Mouse (Mus musculus) thymus, postnatal 36 days (tissue): ENCODE results near the gene Akap6.
A peak's percentile ranks its signal among the peaks of the same experiment; 100 is the strongest.
"Not testable (repeated sequence)": the region's sequence is repeated elsewhere in the genome, so short reads cannot be mapped to it uniquely, and the experiment has no call there.

ENCODE experiments used
- DNase-seq, 2 experiments: peaks; one replicate each; pipeline ENCODE4 v3.0.0; 2022; ENCODE audit warnings: mixed read lengths in 2 of 2

Gene Akap6

DNA sequence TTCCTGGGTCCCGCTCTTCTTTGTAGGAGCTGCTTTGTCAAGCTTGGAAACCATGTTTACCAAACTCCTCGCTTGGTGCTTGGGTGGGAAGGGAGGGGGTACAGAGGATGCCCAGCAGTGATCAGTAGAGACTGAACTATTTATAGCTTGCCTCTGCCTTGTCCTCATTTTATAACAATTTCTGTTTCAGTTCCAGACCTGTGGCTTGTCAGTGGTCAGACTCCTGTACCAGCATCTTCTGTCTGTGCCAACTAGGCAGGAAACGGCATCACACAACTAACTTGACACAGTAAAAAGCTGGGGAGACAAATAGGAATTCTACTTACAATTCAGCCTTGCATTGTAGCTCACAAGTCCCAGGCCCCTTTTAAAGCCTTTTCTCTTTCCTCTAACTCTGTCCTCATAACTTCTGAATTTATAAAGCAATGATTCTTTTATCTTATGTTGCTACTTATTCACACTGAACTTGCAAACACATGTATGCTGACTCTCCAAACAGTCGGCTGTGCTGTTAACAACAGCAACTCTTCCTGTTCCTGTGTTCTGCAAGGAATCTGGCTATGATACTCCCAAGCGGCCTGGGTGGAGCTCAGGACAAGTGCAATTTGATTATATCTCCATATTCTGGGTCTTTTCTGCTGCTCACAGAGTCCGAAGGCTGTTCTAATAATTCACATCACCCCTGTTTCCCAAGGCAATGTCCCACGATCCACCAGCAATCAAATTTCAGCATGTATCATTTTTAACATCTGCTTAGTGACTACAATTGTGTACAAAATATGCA, 12.9 kb downstream of the Akap6 start:
- DNase-seq = no peak

DNA sequence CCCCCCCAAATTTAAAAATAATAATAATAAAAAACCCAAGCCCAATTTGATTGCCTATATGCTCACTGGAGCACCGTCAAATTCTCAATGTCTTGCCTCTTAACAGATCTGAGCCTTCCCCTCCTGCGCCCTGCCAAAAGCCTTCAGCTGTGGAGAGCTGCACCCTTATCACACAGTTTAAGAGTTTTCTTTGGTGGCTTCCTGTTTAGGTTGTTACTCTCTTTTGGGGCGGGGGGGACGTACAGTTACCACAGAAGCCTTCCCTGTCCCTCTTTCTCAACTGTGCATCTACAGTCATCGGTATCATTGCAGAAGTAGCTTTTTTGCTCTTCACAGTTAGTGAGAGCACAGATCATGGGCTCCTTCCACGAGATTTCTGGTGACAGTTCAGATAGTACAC, 19.2 kb downstream of the Akap6 start:
- DNase-seq = peak in 1 of 2 experiments; percentile 16

DNA sequence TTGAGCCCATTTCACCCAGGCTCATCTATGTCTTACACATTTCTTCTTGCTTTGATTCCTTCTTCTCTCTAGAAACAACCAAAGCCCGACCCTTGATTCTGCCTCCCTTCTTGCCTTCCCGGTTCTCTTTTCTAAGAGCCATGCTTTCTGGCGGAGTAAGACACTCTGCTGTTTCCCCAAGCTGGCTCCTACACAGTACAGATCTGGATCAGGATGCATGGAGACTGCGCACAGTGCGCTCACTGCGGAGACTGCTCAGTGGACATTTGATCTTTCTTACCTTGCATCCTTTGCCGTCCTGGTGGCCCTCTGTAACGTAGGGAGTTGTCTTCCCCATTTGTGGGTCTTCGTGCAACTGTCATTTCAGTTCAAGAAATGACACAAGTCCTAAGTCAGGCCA, 20.0 kb downstream of the Akap6 start:
- no peak for DNase-seq

DNA sequence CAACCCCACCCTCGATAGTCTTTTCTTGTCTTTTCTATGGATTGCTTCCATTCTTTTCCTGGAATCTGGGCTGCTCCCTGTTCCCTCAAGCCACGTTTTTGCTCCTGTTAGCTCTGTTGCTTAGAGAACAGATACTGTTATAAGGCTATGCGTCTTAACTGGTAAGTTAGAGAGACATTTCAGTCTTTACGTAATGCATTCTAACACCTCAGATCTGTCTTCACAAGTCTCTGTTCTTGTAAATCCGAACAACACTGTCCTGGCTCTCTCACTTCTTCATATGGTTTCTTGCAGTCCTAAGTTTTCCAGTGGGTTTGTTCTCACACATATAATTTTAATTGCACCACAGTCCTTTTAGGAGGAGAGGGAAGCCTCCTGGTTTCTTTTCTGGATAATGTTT, 20.5 kb downstream of the Akap6 start:
- DNase-seq = no peak

DNA sequence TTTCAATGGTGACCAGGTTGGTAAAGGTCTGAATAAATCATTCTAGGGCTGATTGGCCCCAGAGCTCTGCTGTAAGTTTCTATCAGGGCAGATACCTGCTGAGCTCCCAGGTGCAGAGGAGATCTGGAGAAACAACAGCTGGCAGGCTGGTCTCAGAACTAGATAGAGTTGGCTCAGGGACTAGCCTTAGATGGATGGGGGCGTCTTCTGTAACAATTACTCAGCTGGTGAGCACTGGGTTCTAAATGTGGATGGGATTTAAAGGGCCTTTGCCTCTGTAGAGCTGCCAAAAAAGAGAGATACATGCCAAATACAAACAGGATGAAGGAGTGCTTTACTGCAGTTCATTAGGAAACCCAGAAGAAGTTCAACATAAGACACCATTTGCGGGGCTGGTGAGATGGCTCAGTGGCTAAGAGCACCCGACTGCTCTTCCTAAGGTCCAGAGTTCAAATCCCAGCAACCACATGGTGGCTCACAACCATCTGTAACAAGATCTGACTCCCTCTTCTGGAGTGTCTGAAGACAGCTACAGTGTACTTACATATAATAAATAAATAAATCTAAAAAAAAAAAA, 24.9 kb downstream of the Akap6 start:
- DNase-seq = not testable (repeated sequence)

DNA sequence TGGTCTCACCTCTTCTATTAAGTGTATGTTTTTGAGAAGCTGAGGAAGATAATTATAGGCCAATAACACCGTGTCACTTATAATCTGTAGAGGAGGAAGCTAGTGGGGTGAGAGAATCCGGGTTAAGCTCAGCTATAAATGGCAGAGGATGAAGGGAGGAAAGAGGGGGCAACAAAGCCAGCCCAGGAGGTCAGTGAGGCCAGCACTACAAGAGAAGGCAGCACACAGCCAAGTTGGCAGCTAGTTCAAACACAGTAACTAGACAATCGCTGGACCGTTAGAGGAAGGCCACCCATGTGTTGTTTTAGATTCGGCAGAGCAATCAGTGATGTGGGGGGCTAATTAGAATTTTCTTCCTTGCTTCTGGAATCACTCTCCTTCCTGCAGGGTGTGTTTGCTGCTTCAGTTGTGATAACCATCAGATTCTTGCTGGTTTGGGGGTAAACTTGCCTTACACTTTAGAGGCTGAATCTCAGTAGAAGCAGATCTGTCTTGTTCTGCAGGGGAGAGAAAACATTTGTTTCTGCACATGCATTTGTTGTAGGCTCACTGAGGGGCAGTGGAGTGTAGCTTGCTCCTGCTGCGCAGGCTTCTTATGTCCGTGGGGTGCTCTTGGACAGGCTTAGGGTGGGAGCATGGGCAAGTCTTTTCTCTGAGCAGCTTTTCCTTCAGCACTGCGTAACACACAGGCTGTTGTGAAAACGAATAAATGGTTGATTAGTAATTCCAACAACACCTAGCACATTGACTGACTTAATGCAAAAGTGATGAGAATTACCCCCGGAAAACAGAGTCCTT, 27.4 kb downstream of the Akap6 start:
- no peak for DNase-seq

DNA sequence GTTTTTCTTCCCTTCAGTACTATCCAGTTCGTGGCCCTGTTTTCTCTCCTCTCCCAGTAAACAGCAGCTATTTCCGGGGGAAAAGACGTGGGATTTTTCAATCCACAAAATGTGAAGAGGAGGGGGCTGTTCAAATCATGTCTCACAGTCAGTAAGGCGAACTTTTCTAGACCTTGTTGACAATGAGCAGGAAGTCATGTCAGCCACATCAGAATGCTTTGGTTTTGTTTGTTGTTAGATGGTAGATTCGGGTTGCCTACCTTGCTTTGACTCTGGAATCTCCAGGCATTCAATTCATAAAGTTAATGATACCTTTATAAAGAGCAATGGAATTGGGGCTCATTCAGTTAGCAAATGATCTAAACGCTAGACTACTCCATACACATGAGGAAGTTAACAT, 30.2 kb downstream of the Akap6 start:
- no peak for DNase-seq

DNA sequence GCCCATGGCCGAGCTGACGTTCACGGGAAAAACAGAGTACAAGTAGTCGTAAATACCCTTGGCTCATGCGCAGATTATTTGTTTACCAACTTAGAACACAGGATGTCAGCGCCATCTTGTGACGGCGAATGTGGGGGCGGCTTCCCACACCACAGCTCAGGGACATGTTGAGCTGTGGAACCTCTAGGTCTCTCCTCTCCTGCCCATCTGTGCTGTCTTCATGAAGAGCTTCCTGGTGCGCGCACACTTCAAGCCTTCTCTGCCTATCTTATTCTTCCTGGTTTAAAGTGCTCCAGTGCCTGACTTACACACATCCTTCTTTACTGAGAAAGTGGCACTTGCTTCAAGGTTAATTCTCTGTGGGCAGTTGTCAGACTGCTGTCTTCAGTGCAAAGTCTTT, 36.0 kb downstream of the Akap6 start:
- DNase-seq = peak in 1 of 2 experiments; percentile 13

DNA sequence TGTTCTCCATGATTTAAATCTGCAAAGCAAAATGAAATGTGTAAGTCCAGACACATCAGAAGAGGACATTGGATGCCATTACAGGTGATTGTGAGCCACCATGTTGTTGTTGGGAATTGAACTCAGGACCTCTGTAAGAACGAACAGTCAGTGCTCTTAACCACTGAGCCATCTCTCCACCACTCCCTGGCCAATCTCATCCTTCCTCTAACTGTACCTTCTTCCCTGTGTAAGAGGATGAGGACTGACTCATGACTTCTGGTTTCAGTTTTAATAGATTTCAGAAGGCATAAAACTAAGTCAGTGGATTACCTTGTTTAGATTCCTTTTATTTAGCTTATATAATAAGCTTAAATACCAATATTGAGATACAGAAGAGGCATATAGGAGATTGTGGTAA, 38.0 kb downstream of the Akap6 start:
- no peak for DNase-seq

DNA sequence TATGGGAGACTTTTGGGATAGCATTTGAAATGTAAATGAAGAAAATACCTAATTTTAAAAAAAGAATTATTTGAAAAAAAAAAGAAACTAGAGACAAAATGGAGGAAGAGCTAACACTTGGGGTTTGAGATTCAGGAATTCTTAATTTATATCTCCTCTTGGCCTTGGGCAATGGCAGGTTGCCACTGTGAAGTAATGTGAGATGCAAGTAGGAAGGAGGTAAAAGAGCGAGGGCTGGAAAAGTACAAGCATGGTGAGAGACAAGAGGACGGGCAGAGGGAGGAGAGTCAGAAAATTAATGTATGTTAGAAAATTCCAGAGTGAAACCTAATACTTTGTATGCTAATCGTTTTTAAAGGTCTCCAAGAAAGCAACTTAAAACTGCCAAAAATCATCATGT, 40.1 kb downstream of the Akap6 start:
- DNase-seq = no peak

DNA sequence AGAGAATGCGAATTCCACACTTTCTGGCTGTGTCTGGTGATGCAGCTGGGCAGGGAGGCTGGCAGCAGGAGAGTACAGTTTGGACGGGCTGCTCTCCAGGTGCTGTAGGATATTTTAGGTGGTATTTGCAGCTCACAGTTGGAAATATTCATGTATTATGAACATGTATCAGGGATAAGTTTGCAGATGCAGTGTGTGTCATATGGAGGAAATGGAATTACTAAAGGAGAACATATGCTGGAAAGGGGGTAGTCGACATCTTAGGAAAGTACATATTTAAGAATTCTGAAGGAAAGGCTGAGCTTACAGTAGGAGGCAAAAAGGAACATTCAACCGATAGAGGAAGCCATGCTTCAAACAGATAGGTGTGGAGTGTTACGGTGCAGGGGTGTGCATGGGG, 42.6 kb downstream of the Akap6 start:
- DNase-seq = no peak

DNA sequence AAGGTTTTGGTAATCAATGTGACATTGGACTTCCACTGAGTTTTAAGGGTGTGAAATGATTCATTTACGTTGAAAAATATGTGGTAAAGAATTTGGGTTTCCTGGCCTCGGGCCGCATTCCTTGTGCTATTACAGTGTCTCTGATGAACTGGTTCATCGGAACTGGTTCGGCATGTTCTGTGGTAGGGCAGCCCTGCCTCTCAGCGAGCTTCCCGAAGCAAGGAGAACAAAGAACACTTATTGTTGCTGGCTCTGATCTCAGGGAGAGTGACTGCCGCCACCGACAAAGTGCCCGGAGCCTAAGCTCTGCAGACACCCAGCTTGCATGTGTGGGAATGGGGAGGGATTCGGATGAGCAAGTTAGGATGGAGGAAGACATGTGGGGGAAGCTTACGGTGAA, 50.8 kb downstream of the Akap6 start:
- DNase-seq = no peak

DNA sequence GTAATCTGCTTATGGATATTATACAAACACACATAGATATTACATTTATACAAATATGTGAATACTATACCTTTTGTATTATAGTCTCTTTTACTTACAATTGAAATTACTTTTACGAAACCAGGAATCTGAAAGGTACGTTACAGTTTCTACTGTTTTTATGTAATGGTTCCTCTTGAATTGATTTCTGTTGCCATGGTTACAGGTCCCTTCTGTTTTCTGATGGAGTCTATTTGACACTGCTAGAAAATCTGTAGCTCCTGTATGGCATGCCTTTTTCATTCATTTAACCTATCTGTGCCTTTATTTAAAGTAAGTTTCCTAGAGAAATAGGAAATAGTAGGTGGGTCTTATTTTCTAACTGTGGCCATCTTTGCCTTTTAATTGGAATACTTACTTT, 56.5 kb downstream of the Akap6 start:
- no peak for DNase-seq

DNA sequence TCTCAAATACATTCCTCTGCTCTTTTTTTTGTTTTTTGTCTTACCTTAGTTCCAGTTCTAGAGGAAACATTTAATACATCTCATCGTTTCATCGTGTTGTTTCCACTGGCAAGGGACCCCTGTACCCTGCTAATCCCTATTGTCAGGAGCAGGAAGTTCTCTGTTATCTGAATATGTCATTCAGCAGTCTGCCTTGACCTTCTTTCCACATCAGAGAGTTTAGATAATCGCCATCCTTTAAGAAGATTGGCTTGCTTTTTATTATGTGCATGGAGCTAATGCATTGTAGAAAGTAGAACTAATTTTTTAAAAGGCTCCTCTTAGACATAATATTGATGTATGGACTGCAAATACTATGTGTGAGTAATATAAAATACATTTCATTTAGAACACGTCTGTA, 58.7 kb downstream of the Akap6 start:
- no peak for DNase-seq

DNA sequence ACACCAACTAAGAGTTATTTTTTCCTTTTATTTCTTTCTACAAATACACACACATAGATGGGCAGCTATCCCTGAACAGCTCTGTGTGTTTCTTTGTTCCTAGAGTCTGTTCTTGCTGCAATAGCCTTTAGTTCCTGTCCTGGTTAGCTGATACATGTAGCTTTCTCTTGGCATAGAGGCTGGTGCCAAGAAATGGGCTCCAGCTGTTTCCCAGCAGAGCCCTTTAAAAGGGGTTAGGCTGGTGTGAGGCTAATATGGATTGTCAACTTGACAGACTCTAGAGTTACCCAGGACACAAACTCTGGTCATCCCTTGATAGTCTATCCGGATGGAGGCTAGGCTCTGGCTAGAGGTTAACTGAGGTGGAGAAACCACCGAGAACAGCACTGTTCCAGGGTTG, 64.9 kb downstream of the Akap6 start:
- no peak for DNase-seq

DNA sequence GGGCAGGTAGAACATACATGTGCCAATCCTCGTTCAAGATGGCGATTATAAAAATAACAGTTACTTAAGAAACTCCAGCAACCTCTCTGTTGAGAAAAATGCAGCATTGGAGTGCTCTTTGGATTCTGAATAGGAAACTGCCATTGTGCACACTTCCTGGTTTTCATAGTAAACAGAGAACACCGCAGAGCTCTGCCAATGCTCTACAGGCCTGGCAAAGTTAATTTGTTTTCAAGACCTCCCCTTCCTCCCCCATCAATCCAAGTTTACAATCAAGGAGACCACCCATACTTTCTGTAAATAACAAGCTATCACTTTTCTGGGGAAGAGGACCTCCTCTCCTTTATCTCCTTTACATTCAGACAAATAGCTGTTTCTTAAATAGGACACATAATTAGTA, 65.6 kb downstream of the Akap6 start:
- DNase-seq = no peak

DNA sequence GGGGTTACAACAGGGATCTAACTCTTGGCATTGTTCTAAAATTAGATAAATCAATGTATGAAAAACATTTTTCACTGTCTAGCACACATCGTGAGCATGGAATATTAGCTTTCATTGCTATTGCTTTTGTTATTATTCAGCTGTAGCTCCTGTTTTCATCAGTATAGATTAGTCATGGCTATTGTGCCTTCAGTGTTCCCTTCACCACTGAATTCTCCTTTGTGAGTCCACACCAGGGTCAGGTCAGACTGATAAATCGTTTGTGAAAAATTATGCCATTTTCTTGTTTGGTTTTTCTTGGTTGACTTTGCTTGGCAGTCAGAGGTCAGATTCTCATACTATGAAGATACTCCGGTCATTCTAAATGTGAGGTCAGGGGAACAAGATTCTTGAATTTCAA, 70.4 kb downstream of the Akap6 start:
- DNase-seq = no peak

DNA sequence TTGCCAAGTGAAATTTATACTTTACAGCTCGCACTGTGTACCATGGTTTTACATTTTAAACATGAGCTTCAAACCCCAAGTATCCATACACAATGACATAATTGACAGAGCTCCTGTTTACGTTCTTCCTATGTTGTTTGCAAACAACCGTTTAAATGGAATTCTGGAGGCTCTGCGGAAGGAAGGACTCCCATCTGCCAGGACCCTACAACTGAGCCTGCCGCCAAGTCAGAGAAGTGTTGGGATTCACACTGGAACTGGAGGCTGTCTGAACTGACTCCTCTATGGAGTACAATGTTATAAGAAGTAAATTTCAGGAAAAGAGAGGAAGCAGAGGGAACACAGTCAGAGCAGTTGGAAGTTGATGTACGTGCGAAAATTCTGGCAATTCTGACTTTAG, 72.7 kb downstream of the Akap6 start:
- no peak for DNase-seq

DNA sequence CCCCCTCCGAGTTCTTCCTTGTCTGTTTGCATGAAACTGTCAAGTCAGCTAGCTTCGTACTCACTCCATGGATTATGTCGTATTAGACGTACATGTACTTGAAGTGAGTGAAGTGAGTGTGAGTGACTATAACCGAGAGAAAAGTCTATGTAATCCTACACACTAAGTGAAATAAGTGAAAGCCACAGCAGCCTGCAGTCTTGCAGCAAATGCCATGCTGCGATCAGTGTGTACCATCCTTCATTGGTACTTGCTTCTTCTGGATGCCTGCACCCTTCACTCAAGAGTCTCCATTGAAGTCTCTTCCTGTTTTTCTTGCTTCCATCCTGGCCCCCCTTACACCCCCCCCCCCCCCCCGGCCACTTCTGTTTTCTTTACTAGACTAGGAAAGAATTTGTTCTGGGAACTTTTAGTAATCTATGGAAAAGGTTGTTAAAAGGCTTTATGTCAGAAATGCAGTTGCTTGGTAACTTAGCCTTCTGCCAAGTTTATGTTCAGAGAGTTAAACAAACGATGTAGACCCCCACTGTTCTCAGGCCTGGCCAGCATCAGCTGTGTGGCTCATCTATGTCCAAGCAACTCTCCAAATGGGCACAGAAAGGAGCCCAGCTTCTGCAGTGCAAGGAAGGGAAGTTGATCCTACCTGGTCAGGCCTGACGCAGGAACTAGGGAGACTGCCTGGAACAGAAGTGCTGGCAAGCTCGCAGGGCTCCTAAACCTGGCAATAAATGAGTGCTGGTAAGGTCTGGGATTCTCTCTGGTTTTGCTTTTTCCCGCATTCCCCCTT, 73.5 kb downstream of the Akap6 start:
- no peak for DNase-seq

DNA sequence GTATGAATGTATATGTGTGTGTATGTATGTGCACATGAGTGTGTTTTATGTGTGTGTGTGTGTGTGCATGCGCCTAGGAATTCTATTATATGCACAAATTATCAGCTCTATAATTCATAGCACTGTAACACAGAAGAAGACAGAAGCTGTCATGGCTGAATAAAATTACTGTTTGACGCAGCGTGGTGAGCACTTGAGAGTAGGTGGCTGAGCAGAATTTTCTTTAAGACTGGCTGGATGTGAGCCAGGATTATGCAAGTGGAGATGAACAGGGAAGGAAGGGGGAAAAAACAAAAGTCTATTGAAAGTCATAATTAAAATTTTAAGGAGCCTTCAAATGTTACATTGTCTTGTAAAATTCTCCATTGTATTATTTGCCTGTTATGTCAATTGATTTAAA, 74.7 kb downstream of the Akap6 start:
- DNase-seq = no peak

DNA sequence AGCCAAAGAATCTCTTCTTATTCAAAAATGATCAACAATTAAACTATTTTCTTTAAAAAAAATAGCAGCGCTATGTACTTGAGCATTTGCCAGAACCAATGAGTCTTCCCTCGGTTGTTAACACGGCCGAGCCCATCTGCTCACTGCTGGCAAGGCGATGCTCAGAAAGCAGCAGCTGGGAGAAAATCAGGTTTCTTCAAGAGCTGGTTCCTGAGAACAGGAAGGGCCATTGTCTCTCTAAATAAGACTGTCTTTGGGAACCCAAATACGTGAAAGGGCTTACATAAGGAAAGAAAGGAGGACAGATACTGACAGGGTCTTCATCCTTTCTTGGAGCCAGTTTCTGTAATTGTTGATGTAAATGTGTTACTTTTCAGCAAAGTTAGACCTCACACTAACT, 75.2 kb downstream of the Akap6 start:
- DNase-seq = no peak

DNA sequence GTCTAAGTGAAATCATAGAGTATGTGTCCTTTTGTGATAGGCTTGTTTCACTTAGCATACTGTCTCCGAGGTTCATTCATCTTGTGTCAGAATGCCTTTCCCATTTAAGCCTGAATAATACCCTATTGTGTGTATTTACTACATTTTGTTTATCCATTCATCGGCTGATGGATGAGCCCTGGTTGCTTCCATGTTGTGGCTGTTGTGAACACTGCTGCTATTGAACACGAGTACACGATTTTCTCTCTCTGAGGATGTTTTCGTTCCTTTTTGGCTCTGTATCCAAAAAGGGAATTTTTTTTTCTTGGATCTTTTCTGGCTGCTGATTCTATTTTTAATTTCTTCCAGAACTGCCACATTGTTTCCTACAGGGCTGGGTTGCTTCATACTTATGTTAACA, 81.0 kb downstream of the Akap6 start:
- DNase-seq = no peak

DNA sequence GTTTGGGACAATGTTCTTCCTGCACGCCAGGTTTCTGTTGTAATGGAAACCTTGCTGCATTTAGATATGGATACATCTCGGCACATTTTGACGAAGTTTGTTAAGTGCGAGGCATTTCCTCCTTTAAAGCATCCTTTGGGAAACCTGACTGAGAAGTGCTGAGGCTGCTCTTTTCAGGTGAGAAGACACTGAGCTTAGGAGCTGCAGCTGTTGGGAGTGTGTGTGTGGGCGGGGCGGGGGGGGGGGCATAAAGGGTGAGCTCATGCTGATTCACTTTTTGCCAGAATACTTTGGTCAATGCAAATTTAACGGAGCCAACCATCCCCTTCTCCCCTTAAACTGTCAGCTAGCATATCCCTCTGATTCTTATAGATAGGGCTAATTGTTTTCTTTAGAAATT, 81.9 kb downstream of the Akap6 start:
- DNase-seq = no peak
